Mouse (Mus musculus) neural tube, embryonic 11.5 days (tissue): Measurements from ENCODE around the gene Itgae. TPM values are rescaled to one million over a fixed set of nuclear protein-coding genes. Genes with fewer than 3 reads are reported as not detected.

Source experiments
- ATAC-seq: fragments of 200-750 bp; cut with Nextera tagmentation; 2 replicates; pipeline ENCODE4 v1.8.0; 2017; ENCODE audit warnings: moderate number of reproducible peaks, mild to moderate bottlenecking, moderate TSS enrichment, moderate library complexity; ENCODE audit not compliant: insufficient read depth, low FRiP score, low TSS enrichment
- DNase-seq: peaks from one replicate; pipeline ENCODE4 v3.0.0-alpha.2; 2015; ENCODE audit warnings: low spot score
- H3K27ac ChIP-seq: fragments of 300-500 bp; sonication (generic); 2 replicates; pipeline ENCODE4 v1.5.1; 2014; ENCODE audit warnings: low read depth, mild to moderate bottlenecking, low read length
- H3K27me3 ChIP-seq: fragments of 300-500 bp; sonication (generic); 2 replicates; pipeline ENCODE4 v1.6.1; 2014; ENCODE audit warnings: mild to moderate bottlenecking, low read length, mixed read lengths; ENCODE audit not compliant: control insufficient read depth, insufficient read depth
- H3K36me3 ChIP-seq: fragments of 300-500 bp; sonication (generic); 2 replicates; pipeline ENCODE4 v1.6.1; 2014; ENCODE audit warnings: mild to moderate bottlenecking, low read length, moderate library complexity, mixed read lengths; ENCODE audit not compliant: control insufficient read depth, insufficient read depth
- H3K4me1 ChIP-seq: fragments of 300-500 bp; sonication (generic); 2 replicates; pipeline ENCODE4 v1.6.1; 2014; ENCODE audit warnings: low read length, mixed read lengths; ENCODE audit not compliant: control insufficient read depth, insufficient read depth
- H3K4me2 ChIP-seq: fragments of 300-500 bp; sonication (generic); 2 replicates; pipeline ENCODE4 v1.6.1; 2014; ENCODE audit warnings: low read depth, mild to moderate bottlenecking, moderate library complexity
- H3K4me3 ChIP-seq: fragments of 300-500 bp; sonication (generic); 2 replicates; pipeline ENCODE4 v1.5.1; 2014; ENCODE audit warnings: low read depth, low read length
- H3K9ac ChIP-seq: fragments of 300-500 bp; sonication (generic); 2 replicates; pipeline ENCODE4 v1.6.1; 2014; ENCODE audit warnings: mild to moderate bottlenecking, low read length
- H3K9me3 ChIP-seq: fragments of 300-500 bp; sonication (generic); 2 replicates; pipeline ENCODE4 v1.6.1; 2016; ENCODE audit warnings: low read length; ENCODE audit not compliant: control insufficient read depth
- WGBS: fragments of 180-500 bp; shearing (Covaris S2); extraction: QIAGEN DNeasy Blood & Tissue Kit; methylation state at CpG from one replicate; pipeline ENCODE4 v1.1.7; 2014; 5-methylcytosine and 5-hydroxymethylcytosine counted together
- polyA plus RNA-seq: library from polyadenylated mRNA; unstranded; fragments of >200 nt; fragmentation: Nextera tagmentation; extraction: Ambion mirVana; gene quantifications from 2 replicates; pipeline ENCODE4 v1.2.1, GENCODE M21; 2014

The Itgae gene
- polyA plus RNA-seq, 1 experiment from 2014 or later, result 0.34 TPM

DNA sequence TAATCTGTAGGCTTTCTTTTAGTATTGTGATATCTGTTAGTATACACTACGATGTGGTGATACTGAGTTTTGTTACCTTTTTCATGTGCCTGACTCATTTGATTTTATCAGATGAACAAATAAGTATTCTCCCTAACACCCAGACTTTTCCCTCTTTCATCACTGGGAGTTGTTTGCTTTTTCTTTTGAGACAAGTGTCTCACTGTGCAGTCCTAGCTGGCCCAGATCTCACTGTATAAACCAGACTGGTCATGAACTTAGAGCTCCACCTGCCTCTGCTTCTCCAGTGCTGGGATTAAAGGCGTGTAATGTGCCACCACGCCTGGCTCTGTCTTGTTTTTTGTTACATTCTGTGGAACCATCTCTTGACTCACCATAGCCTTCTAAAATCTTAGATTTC is 30.8 kb upstream of the Itgae start:
- H3K4me1 ChIP-seq, result no peaks in the 10 kb centered on the region
- no peak overlapping the region for H3K9ac ChIP-seq
- H3K27me3 ChIP-seq, result no peaks in the 10 kb centered on the region
- H3K9me3 ChIP-seq, result no peaks in the 10 kb centered on the region
- 94% methylated on average over 3 of the region's 3 CpGs for whole genome bisulfite sequencing
- ATAC-seq, result no peak
- peaks cover 4% of the 10 kb centered on the region for H3K36me3 ChIP-seq
- DNase-seq, result no peak
- H3K4me2 ChIP-seq, result no peak overlapping the region
- H3K27ac ChIP-seq, result no peak overlapping the region
- no peak overlapping the region for H3K4me3 ChIP-seq

GRCm38 (mm10) chr11:73061413-73061812 is 29.0 kb upstream of the Itgae start:
- Histone ChIP-seq H3K4me3 (no peak overlapping the region), H3K9ac (no peak overlapping the region), H3K9me3 (no peaks in the 10 kb centered on the region), H3K4me1 (no peaks in the 10 kb centered on the region), H3K27ac (no peak overlapping the region), H3K36me3 (peaks cover 5% of the 10 kb centered on the region), H3K4me2 (no peak overlapping the region), H3K27me3 (no peaks in the 10 kb centered on the region)
- ATAC-seq, result no peak
- WGBS, result 96% methylated on average over 3 of the region's 3 CpGs
- DNase-seq, result no peak

GRCm38 (mm10) chr11:73071839-73072238 is 18.5 kb upstream of the Itgae start:
- no peak overlapping the region for H3K9ac ChIP-seq
- DNase-seq (no peak), ATAC-seq (no peak)
- WGBS, result 90% methylated on average over 3 of the region's 3 CpGs
- peaks cover 14% of the 10 kb centered on the region for H3K36me3 ChIP-seq
- no peak overlapping the region for H3K27ac ChIP-seq
- no peak overlapping the region for H3K4me2 ChIP-seq
- H3K4me3 ChIP-seq, result no peak overlapping the region
- H3K27me3 ChIP-seq, result no peaks in the 10 kb centered on the region
- H3K9me3 ChIP-seq, result no peaks in the 10 kb centered on the region
- no peaks in the 10 kb centered on the region for H3K4me1 ChIP-seq

DNA sequence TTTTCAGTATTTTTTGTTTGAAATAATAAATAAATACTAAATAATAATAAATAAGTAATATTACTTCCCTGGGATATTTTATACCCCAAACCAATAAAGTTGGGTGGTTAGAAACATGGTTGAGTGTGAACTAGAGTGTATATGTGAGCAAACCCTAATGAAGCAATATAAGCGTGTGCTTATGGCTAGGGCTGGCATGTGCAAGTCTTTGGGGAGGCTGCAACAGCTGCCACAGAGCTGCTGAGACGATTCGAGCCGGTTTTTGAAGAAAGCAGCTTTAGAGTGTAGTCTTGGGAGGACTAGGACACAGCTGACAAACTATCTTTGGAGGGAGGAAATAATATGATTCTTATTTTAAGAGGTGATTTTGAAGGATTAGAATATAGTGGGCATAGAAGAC is 14.1 kb upstream of the Itgae start:
- peaks cover 18% of the 10 kb centered on the region for H3K36me3 ChIP-seq
- H3K9ac ChIP-seq, result no peak overlapping the region
- H3K4me1 ChIP-seq, result no peaks in the 10 kb centered on the region
- H3K27me3 ChIP-seq, result no peaks in the 10 kb centered on the region
- no peak overlapping the region for H3K4me2 ChIP-seq
- ATAC-seq (no peak), DNase-seq (no peak)
- WGBS, result 96% methylated on average over 4 of the region's 4 CpGs
- H3K4me3 ChIP-seq, result no peak overlapping the region
- H3K9me3 ChIP-seq, result no peaks in the 10 kb centered on the region
- H3K27ac ChIP-seq, result no peak overlapping the region

DNA sequence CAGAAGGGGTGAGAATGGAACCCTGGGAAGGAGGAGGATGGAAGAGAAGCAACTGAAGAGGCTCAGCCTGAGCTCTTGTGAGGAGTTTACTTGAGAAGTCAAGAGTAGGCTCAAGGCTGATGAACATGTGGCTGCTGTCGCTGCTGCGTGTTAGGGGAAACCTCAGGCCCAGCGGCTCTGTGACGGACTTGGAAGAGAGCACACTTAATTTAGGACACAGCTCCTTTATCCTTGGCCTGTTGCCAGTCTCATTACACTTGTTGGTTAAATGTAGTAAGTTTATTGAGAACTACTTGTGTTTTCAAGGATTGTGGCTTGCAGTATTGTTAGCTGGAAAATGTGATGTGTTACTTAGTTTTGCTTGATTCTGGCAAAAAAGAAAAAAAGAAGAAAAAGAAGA is 13.7 kb upstream of the Itgae start:
- DNase-seq, result no peak
- H3K27ac ChIP-seq, result no peak overlapping the region
- 90% methylated on average over 4 of the region's 4 CpGs for WGBS

DNA sequence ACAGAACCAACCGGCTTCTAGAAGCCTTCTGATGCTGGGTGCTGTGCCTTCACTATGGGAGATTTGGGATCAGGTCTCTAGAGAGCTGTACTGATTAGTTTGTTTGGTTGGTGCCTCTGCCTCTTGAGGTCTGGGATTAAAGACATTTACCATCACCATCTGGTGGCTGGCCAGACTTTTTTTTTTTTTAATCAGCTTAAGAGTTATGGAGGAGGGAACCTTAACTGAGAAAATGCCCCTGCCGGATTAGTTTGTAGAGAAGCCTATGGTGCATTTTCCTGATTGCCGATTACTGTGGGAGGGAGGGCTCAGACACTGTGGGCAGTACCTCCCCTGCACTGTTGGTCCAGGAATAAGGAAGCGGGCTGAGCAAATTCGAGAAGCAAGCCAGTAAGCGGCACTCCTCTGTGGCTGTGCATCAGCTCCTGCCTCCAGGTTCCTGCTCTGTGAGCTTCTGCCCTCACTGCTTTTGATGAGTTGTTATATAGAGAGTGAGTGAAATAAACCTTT is 13.1 kb upstream of the Itgae start:
- ATAC-seq (no peak), DNase-seq (no peak)
- Histone ChIP-seq H3K36me3 (peaks cover 18% of the 10 kb centered on the region), H3K27me3 (no peaks in the 10 kb centered on the region), H3K9me3 (no peaks in the 10 kb centered on the region), H3K27ac (no peak overlapping the region), H3K4me1 (no peaks in the 10 kb centered on the region), H3K9ac (no peak overlapping the region), H3K4me2 (no peak overlapping the region), H3K4me3 (no peak overlapping the region)
- 90% methylated on average over 6 of the region's 6 CpGs for WGBS

More for the DNA sequence above, 13.7 kb upstream of the Itgae start:
- Histone ChIP-seq H3K4me3 (no peak overlapping the region), H3K27me3 (no peaks in the 10 kb centered on the region), H3K9ac (no peak overlapping the region), H3K4me1 (no peaks in the 10 kb centered on the region), H3K36me3 (peaks cover 18% of the 10 kb centered on the region), H3K4me2 (no peak overlapping the region), H3K9me3 (no peaks in the 10 kb centered on the region)
- ATAC-seq, result no peak

GRCm38 (mm10) chr11:73078615-73079014 is 11.8 kb upstream of the Itgae start:
- no peaks in the 10 kb centered on the region for H3K9me3 ChIP-seq
- H3K9ac ChIP-seq, result no peak overlapping the region
- DNase-seq (no peak), ATAC-seq (no peak)
- no peak overlapping the region for H3K4me2 ChIP-seq
- H3K4me1 ChIP-seq, result no peaks in the 10 kb centered on the region
- peaks cover 18% of the 10 kb centered on the region for H3K36me3 ChIP-seq
- no peak overlapping the region for H3K27ac ChIP-seq
- 94% methylated on average over 8 of the region's 8 CpGs for WGBS
- no peak overlapping the region for H3K4me3 ChIP-seq
- H3K27me3 ChIP-seq, result no peaks in the 10 kb centered on the region

DNA sequence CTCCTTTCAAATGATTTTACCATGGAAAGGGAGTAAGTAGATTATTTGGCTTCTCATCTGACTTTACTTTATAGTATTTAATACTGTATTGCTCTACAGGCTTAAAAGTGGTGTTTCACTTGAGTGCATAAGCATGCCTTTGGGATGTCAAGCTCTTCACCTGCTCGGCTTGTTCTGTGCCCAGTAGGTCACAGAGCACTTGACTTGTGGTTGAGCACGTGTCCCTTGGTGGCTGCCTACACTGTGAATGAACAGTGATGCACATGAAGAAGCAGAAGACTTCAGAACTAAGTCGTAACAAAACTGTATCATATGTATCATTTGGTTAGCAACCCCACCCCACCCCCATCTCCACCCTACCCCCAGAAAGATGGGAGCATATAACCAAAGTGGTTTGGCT is 10.1 kb upstream of the Itgae start:
- Histone ChIP-seq H3K27me3 (no peaks in the 10 kb centered on the region), H3K4me2 (no peak overlapping the region), H3K9ac (no peak overlapping the region), H3K36me3 (peaks cover 17% of the 10 kb centered on the region), H3K9me3 (no peaks in the 10 kb centered on the region), H3K4me1 (no peaks in the 10 kb centered on the region), H3K27ac (no peak overlapping the region), H3K4me3 (no peak overlapping the region)
- DNase-seq (no peak), ATAC-seq (no peak)
- WGBS, result 93% methylated on average over 3 of the region's 3 CpGs

DNA sequence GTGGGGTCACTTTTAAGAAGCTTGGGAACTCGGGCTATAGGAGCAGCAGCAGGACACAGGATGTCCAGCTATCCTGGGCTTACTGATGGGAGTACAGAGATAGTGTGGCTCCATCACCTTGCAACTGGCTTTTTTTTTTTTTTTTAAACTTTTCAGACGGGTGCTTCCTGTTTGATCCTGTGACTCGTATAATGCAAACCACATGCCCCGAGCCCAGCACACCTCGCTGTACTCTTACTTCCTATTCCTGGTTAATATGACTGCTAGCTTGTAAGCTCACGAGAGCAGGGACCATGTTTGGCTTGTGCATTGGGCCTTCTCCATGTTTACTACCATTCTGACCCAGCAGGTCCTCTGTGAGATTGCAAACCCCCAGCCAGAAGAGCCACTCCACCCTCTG is 6.1 kb upstream of the Itgae start:
- Histone ChIP-seq H3K4me2 (no peak overlapping the region), H3K9ac (no peak overlapping the region), H3K4me1 (no peaks in the 10 kb centered on the region), H3K4me3 (no peak overlapping the region), H3K27ac (no peak overlapping the region), H3K36me3 (peaks cover 9% of the 10 kb centered on the region; the same call in 1 of the 2 replicates), H3K27me3 (no peaks in the 10 kb centered on the region), H3K9me3 (no peaks in the 10 kb centered on the region)
- ATAC-seq, result no peak
- DNase-seq, result no peak
- 83% methylated on average over 6 of the region's 6 CpGs for WGBS
